Mouse (Mus musculus): ENCODE measurements around the gene Aldh16a1.
A peak's percentile ranks its signal among the peaks of the same experiment; 100 is the strongest.
"Not testable (repeated sequence)": the region's sequence is repeated elsewhere in the genome, so short reads cannot be mapped to it uniquely, and the experiment has no call there.

The Aldh16a1 gene

DNA sequence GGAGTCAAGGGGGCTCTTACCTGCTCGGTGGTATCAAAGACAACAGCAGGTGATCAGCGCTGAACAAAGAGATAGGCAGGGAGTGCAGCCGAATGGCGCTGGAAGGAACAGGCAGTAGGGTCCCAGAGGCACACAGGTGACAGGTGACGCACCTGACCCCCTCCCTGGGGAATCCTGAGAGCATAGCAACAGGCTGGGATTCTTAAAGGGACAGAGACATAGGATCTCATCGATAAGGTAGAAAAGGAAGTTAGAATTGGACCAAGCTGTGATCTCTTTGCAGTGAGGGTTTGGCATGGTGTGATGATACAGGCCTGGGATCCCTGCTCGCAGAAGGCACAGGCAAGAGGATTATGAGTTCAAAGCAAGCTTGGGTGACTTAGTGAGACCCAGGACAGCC is 25.1 kb upstream of the Aldh16a1 start, which contains the start of gene Gfy:
Gene Gfy (minus strand): TSS at position 101 of the 400 bp plus-strand sequence.
- DNase-seq (ENCODE audit: low read depth, low spot score), result no peak

DNA sequence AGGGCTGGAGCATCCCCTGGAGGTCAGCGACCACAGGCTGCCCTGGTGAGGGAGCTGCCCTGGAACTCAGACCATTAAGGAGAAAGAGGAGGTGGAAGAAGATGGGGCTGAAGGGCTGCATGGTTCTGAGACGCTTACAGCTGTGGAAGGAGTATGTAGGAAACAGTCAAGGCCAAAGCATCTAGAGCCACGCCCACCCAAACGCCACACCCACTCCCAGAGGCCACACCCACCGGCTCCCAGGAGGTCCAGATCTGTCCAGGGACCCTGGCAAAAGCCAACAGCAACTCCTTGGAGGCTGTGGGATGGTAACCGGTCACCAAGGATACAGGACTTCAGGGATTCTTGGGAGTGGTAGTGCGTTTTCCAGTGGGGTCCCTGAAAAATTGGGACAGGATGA is 24.2 kb upstream of the Aldh16a1 start:
- no peak for DNase-seq (ENCODE audit: low read depth, low spot score)

- DNase-seq (ENCODE audit: low read depth, low spot score), result no peak
Observed at GRCm38 (mm10) chr7:45176356-45176755, 22.0 kb upstream of the Aldh16a1 start.

GRCm38 (mm10) chr7:45175929-45176328 is 21.5 kb upstream of the Aldh16a1 start:
- no peak for DNase-seq (ENCODE audit: low read depth, low spot score)

DNA sequence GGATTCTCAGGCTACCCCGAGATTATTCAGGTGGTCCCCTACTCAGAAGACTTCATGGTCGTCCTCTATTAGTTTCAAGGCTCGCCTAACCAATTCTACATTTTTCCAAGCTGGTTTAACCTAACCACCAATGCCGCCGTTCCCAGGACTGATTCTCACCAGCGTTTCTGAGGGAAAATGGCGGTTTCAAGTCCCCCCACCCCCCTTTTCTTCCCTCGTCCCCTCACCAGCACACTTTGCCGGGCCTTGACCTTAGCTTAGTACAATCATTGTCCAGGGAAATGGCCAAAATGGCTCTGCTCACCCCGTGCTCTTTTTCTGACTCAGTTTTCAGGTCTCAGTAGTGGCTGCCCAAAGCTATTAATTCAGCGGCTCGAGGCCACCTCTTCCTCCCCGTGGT is 21.0 kb upstream of the Aldh16a1 start:
- no peak for DNase-seq (ENCODE audit: low read depth, low spot score)

DNA sequence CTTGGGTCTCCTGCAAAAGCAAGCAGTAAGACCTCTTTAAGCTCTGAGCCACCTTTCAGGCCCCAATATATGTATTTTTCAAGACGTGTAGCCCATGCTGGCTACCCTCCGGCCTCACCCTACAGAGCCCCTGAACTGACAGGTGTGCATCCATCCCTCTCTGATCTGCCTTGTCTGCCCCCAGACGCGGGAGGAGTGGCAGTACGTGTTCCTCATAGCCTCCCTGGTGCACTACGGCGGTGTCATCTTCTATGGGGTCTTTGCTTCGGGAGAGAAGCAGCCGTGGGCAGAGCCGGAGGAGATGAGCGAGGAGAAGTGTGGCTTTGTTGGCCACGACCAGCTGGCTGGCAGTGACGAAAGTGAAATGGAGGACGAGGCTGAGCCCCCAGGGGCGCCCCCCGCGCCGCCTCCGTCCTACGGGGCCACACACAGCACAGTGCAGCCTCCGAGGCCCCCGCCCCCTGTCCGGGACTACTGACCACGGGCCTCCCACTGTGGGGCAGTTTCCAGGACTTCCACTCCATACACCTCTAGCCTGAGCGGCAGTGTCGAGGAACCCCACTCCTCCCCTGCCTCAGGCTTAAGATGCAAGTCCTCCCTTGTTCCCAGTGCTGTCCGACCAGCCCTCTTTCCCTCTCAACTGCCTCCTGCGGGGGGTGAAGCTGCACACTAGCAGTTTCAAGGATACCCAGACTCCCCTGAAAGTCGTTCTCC is 20.3 kb upstream of the Aldh16a1 start:
- DNase-seq (ENCODE audit: low read depth, low spot score), result no peak

DNA sequence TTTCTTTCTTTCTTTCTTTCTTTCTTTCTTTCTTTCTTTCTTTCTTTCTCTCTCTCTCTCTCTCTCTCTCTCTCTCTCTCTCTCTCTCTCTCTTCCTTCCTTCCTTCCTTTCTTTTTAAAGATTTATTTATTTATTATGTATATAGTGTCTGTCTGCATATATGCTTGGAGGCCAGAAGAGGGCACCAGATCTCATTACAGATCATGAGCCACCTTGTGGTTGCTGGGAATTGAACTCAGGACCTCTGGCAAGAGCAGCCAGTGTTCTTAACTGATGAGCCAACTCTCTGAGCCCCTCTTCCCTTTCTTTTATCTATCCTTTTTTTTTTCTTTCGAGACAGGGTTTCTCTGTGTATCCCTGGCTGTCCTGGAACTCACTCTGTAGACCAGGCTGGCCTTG is 19.4 kb upstream of the Aldh16a1 start:
- not testable (repeated sequence) for DNase-seq (ENCODE audit: low read depth, low spot score)

GRCm38 (mm10) chr7:45172974-45173373 is 18.6 kb upstream of the Aldh16a1 start:
- DNase-seq (ENCODE audit: low read depth, low spot score), result no peak

DNA sequence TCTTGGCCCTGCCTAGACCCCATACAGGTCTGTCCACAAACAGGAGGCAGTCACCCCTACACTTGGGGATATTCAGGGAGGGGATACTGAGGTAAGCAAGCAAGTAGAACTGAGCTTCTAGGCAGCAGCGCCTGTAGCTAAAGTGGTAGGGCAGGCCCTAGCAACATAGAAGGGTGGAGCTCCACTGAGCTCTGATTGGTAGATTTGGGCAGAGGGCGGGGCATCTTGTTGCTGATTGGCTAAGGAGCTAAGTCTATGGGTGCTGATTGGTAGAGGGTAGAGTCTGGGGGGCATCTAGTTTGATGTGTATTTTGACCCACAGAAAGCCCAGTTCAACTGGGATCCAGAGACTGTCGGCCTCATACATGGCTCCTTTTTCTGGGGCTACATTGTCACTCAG is 15.1 kb upstream of the Aldh16a1 start:
- no peak for DNase-seq (ENCODE audit: low read depth, low spot score)

DNA sequence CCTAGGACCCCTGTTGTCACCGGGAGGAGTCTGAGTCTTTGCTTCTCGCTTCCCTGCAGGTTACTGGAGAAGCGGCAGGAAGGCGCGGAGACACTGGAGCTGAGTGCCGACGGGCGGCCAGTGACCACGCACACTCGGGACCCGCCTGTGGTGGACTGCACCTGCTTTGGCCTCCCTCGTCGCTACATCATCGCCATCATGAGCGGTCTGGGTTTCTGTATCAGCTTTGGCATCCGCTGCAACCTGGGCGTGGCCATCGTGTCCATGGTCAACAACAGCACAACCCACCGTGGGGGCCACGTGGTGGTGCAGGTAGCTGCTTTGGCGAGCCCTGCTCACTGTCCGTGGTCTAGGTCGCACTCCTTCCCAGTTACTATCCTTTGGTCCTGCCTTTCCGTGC is 14.3 kb upstream of the Aldh16a1 start:
- no peak for DNase-seq (ENCODE audit: low read depth, low spot score)

DNA sequence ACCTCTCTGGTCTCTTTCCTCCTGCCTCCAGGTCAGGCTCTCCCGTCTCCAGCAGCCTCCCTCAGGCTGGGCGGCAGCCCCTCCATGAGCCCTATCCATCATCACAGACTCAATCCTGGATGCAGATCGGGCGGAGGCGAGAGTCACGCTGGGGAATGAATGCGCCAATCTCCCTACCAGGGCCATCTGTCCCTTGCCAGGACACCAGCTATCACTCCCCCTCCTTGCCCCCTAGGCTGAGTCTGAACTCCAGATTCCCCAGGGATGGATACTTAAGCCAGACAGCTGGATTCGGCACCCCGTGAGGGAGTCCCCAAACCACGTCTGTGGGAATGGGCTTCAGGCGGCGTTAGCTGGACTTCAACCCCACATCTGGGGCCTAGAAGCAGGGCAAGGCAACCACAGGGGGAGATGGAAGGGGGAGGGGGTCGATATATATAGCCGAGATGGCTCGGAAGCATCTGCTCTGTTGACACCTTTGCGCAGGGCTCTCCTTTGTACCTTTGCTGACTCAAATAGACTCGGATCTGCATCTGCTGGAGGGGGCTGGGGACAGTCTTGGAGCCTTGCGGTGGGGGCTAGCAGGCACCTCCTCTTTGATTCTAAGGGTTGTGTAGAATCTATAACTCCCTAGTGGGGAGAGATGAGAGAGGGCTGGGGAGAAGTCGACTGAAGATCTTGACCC is 13.5 kb upstream of the Aldh16a1 start:
- no peak for DNase-seq (ENCODE audit: low read depth, low spot score)

DNA sequence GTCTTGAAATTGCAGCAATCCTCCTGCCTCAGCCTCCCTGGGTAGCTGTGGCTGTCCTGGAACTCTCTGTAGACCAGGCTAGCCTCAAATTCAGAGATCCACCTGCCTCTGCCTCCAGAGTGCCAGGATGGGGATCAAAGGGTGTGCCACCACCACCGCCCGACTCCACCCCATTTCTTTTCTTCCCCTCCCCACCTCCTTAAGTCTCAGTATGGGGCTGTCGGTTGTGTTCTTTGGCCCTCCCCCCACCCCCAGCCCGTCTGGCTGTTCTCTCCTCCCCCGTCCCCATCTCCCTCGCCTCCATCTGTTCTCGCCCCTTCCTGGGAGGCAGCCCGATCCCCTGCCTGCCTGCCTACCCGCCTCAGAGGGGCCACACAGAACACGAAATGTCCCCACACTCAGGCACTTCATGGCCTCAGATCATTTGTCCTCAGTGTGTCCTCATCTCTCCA is 12.6 kb upstream of the Aldh16a1 start:
- no peak for DNase-seq (ENCODE audit: low read depth, low spot score)

DNA sequence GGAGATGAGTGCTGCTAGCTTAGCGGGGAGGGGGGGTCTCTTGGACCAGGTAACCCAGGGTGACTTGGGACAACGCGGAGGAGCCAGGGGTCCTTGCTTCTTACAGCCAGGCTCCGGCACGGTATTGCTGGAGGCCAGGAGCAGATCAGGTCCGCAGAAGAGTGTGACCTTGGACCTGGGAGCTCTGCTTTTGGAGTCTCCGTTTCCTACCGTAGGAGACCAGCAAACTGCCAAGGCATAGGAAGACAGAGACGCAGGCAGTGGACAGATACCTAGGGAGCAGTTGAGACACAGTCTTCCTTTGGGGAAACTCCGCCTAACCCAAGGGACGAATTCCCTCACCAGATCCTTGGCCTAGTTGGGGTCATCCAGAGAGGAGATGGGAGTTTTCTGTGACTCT is 11.3 kb upstream of the Aldh16a1 start:
- DNase-seq (ENCODE audit: low read depth, low spot score), result no peak

- no peak for DNase-seq (ENCODE audit: low read depth, low spot score)
Observed at GRCm38 (mm10) chr7:45164833-45165232, 10.4 kb upstream of the Aldh16a1 start.

DNA sequence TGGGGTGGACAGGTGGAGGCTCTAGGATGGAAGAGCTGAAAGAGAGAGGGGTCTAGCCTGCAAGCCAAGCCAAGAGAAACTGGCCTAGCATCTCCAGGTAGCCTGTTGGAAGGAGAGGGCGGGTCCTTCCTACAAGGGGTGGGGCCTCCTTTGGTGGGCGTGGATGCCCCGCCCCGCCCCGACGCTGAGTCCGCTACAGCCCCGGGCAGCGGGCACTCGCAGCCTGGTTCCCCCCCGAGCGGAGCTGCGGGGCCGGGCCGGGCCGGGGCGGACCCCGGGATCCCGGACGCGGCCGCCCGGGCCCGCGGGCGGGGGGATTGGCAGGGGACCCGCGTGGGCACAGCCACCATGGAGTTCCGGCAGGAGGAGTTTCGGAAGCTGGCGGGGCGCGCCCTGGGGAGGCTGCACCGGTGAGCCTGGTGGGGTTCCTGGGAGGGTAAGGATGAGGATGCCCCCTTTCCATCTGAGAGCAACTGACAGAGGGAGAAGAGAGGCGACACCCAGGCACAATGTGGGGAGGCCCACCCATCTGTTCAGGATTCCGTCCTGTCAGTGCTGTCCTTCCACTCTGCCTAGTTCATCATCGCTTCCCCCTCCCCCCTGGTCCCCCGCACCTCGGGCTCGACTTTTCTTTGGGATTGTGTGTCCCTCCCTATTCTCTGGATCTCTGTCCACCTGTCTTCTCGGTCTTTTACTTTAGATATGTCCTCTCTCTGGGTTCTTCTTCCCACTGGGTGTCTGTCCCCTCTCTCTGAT is 9.5 kb upstream of the Aldh16a1 start, which contains the start of gene Slc17a7:
Gene Slc17a7 (plus strand): TSS at position 215 of the 756 bp plus-strand sequence.
- DNase-seq (ENCODE audit: low read depth, low spot score), result no peak

- DNase-seq (ENCODE audit: low read depth, low spot score), result no peak
Observed at GRCm38 (mm10) chr7:45162996-45163615, 8.7 kb upstream of the Aldh16a1 start.

- DNase-seq (ENCODE audit: low read depth, low spot score), result no peak
Observed at GRCm38 (mm10) chr7:45162551-45162950, 8.2 kb upstream of the Aldh16a1 start.

DNA sequence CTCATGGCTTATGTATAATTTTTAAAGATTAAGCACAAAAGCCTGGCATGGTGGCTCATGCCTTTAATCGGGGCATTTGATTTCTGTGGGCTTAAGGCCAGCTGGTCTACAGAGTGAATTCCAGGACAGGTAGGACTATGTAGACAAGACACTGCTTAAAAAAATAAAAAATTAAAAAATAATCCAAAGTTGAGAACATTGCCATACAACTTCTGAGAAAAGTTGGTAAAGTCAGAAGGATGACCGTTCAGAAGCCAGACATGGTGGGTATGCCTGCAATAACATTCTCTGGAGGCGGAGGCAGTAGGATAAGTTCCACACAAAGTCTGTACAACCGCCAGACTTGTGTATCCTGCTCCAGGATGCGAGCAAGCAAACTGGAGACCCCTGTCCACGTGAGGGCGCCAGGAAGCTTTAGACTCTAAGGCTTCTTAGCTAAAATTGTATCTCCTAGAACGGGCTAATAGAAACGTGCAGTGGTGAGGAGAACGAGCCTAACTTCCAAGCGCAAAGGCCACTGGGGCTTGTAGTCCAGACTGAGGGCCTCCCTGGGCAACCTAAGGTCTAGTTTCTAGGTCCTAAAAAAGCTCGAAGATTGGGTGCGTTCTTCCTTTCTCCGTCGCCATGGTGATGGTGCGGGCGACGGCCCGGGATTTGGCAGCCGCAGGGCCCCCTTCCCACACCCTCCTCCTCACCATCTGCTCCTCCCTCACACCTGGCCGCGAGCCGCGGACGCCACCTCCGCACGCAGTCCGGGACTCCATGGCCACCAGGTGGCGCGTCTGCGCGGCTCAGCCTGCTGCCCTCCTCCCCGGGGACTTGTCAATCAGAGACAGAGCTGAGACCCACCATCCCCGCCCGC is 7.5 kb upstream of the Aldh16a1 start:
- DNase-seq (ENCODE audit: low read depth, low spot score), result peak; percentile 87

DNA sequence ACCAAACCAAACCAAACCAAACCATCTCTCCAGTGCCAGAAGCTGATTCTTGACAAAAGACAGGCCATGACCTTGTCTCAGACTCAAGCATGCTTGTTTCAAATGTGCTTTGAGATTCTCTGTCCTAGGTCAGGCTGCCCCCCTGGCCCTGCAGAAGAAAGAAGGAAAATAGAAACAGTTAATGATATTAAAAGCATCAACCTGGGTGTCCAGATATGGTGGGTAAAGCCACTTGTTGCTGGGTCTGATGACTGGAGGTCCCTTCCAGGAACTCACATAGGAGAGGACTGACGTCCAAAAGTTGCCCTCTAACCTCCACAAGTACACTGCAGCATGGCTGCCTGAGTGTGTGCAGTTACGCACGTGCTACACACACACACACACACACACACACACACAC is 6.5 kb upstream of the Aldh16a1 start:
- DNase-seq (ENCODE audit: low read depth, low spot score), result no peak

GRCm38 (mm10) chr7:45160316-45160800 is 6.0 kb upstream of the Aldh16a1 start:
- no peak for DNase-seq (ENCODE audit: low read depth, low spot score)

- no peak for DNase-seq (ENCODE audit: low read depth, low spot score)
Observed at GRCm38 (mm10) chr7:45158991-45159390, 4.6 kb upstream of the Aldh16a1 start.
